Mouse (Mus musculus) cerebellum, adult 9-10 months (tissue): ENCODE results near the gene Diexf.
A peak's percentile ranks its signal among the peaks of the same experiment; 100 is the strongest.

Experiments used
- DNase-seq: peaks from one replicate; pipeline ENCODE4 v3.0.0; 2022

Gene Diexf

DNA sequence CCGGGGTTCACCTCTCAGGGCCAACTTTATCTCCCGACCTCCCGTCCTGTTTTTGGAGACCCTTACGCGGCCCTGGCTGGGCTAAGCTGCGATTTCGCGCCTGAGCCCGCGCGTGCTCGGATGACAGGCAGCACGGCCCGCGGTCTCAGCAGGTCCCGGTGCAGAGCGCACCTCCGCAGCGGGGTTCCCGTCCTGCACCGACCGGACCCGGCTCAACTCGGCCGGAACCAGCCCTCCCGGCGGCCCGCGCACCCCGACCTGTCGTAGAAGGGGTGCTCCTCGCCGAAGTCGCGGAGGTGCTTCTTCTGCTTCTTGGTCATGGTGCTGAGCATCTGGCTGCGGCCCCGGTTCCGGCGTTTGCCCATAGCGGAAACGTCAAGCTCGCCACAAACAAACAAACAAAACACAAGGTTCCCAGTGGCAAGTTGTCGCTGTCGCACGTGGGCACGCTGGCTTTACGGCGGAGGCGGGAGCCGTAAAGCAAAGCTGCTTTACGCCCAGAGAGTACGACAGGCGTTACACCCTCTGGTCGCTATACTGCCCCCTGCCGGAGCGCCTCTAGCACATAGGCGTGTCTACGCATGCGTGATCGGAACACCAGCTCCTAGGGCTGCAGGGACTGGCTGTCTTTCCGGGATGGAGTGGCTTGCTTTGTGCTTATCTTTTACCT lies at the start of gene Diexf:
Diexf (minus strand) TSS at position 487 of the 670 bp plus-strand sequence.
- peak; percentile 97 for DNase-seq

DNA sequence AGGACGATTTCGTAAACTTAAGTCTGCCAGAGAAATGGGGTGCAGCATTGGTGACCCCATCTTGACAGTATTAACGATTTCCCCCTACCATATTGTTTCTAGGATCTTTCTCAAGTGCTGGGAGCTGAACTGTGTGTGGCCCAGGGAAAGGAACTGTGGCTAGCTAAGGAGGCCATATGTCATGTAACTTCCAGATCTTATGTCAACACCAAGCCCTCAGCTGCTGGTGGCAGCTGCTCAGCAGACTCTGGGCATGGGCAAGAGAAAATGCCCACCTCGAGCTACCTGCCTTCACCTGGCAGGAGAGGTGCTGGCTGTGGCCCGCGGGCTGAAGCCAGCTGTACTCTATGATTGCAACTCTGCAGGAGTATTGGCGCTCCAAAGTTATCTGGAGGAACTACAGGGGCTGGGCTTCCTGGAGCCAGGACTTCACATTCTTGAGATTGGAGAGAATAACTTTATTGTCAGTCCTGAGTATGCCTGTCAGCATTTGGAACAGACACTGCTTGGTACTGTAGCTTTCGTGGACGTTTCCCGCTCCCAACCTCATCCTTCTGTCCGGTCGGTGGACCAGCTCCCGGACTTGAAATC lies 44.2 kb upstream of the Diexf start:
- DNase-seq = no peak

DNA sequence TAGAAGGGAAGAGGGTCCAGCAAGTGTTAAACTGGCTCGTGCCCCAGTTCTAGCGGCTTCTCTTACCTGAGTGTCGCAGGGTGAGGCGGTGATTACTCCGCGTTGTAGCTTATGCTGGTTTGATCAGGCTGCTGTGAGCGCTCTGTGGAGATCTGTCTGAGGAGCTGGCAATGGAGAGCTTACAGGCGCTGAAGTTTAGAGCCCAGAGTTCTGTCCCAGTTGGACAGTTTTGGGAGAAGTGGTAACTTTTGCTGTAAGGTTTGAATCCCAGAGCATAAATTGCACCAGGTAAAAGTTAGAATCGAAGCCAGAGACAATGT lies 43.7 kb upstream of the Diexf start:
- DNase-seq = no peak

DNA sequence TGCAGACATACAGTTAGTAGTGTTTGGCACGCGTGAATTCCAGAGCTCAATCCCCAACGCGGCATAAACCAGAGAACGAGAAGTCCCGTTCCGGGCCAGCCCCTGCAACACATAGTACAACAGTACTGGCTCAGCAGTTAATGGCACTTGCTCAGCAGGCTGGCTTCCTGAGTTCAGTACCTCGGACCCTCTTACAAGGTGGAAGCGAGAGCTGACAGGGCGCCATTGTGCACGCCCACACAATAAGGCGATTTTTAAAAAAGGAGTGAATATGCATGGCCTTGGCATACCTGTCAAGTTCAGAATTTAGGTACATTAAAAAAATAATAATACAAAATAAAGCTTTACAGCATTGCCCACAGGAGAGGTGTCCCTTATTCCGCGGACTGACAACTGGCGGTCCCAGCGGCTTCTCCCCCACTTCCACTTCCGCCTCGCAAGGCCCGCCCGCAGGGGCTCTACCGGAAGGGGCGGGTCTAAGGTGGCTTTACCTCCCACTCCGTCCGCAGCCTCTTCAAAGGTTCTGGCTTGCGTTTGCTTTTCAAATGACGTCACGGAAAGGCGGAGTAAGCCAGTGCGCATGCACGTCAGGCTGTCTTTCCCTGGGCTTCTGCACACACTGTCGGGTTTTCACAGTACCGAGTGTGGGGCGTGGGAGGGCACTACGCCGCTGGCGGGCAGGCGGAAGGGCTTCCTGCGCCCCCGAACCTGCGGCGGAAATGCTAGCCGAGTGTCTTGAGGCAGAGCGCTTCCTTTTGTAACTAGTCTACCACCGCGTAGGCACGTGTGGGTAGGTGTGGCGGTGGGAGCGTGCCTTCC lies 43.1 kb upstream of the Diexf start:
- DNase-seq = peak; percentile 97

DNA sequence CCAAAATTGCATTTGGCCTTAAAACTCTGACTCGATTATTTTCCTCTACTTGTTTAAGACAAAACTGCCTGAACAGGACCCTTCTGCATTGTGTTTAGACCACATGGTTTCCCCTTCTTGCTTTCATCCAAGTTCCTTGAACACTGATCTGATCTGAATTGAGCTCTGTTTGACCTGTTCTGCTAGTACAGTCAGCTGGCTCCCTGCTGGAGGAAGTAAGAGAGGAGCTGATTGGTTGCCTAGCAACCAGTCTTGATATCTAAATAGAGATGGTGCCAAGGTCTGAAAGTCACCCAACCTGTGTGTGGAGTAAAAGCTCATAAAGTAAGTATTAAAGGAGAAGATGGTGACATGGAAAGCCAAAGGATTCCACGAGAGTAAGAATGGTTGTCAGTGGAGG lies 39.8 kb upstream of the Diexf start:
- DNase-seq = no peak

DNA sequence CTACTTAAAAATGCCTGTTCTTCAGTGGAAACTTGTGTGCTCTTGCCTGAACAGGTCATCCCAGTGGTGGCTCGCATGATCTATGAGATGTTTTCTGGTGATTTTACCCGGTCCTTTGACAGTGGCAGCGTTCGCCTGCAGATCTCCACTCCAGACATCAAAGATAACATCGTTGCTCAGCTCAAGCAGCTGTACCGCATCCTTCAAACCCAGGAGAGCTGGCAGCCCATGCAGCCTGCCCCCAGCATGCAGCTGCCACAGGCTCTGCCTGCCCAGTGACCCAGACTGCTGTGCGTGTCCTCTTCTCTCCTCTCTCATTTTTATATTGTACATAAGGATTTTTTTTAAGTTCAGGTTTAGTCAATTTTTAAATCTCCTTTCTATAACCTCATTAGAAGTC lies 39.2 kb upstream of the Diexf start:
- DNase-seq = no peak

DNA sequence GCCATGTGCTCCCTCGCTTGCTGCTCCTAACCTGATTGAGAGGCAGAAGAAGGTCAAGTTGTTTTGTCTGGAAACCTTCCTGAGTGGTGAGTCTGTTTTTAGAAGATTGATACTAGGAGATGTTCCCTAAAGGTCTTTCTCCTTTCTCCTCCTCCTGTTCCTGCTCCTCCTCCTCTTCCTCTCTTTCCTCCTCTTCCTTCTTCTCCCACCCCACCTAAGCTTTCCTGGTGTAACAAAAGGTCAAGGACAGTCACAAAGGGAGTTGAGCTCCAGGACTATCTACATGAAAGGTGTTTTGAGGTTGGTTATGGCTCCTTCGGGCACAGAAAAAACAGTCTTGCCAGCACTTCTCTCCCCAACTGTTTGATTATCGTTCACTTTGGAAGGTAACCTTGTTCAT lies 37.7 kb upstream of the Diexf start, which contains the start of gene A130010J15Rik:
A130010J15Rik (plus strand) TSS at position 301 of the 400 bp plus-strand sequence.
- DNase-seq = no peak

DNA sequence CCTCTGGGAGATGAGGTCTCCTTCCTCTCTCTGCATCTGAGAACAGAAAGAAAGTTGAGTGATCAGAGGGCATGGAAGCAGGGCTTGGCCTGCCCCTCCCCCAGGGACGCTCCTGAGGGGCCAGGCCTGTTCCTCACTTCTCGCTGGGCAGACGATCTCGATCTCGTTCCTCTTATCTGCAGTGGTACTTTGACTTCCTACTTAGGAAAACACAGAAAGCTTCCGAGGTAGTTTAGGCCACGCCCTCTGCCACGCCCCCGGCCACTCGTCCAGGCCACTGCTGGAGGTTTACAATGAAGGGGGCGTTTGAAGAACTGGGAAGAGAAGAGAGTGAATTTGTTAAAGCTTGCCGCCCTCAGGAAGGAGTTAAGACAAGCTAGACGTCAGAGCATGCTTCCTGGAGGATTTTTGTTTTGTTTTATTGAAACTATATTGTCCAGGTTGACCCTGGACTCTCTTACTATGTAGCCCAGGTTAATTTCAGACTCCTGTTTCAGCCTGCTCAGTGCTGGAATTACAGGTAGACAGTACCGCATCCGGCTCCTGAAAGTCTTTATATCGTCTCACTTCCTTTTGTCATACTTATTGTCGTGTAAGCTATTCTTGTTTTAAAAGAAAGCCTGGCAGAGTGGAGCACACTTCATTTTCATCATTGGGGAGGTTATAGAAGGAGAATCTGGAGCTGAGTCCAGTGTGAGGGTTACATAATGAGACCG lies 30.4 kb upstream of the Diexf start:
- no peak for DNase-seq

DNA sequence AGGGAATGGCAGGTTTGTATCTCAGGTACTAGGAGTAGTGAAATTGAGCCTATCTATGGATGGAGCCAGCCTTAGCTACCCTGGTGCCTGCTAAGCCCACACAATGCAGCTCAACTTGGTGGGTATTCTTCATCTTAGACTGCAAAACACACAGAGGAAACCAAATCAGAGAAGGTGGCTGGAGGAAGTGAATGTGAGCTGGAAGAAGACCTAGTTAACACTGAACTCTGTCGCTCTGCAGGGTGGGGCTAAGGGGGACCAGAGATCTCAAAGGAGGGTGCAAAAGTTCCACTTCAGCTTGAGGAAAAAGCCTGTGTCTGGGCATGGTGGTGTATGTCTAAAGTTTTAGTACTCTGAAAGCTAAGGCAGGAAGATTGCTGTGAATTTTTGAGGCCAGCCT lies 29.5 kb upstream of the Diexf start:
- DNase-seq = no peak

DNA sequence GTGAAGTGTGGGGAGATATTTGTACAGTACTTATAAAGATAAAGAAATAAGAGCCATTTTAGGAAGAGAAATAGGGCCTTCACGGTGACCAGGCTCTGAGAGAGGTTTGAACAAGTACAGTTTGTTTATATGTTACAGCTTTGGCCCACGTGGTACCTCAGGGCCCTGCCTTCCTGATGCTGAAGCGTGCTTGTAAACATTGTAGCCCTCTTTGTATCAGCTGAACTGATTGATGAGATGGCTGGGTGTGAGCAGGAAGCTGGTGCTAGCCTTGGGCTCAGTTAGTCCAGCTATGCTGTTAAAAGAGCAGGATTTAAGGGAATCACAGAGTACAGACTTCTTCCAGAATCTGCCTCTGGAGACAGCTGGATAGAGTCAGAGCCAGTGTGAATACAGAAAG lies 29.1 kb upstream of the Diexf start:
- DNase-seq = no peak

DNA sequence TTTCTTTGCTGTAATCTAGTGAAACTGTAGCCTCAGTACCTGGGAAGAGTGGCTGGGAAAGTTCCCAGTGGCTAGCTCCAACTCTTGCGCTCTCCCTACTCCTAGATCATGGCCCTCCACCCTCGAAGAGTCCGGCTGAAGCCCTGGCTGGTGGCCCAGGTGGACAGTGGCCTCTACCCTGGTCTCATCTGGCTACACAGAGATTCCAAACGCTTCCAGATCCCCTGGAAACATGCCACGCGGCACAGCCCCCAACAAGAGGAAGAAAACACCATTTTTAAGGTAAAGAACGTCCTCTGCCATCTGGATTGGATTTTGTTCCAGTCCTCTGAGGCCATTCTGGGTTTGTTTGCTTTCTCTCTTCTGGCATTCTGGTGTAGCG lies 27.0 kb upstream of the Diexf start:
- no peak for DNase-seq

DNA sequence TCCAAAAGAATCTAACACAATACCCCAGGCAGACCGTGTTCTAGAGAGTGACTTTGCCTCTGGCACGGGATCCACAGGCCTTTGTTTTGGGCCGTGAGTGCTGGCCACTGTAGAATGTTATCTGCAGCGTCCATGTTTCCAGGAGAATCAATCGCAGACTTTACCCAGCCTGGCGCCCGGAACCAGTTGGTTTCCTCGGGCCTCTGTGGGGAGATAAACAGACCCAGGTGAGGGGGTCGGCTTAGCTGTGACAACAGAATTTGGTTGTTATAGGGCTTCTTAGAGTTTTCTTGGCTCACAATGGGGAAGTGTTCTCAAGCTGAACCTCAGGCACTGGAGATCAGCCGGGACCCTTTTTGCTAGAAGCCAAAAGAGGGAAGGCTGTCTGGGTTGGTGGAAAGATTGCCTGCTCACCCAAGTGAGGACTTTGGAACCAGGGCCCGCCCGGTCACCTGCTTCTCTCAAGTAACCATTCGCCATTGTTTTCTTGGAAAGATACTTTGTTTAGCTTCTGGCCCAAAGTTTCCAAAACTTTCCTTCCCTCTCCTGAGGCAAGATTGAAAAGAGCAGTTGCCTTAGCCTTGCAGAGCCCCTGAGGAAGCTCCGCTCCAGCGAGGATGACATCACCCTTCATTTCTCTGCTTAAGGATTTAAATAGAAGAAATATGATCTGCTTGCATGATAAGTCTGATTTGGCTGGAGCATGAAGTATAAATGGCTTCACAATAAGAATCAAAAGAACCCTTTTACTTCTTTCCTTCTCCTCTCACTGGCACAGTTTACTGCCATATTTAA lies 26.4 kb upstream of the Diexf start:
- no peak for DNase-seq

DNA sequence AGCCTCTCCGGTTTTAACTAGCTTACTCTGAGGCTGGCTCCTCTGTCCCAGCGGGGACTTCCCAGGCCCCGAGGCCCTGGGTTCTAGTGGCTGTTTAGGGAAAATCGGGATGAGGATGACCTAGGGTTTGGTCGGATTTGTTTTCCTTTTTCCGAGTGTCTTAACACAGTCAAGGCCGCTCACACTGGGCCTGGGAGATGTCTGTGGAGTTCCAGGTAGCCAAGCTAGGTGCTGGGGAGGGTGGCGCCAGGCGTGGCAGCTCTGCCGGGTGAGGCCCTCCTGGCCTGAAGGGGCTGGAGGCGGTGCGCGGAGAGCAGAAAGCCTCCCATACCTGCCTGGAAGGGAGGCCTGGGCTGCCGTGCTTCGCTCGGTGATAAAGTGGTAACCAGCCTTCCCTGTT lies 23.5 kb upstream of the Diexf start:
- no peak for DNase-seq

DNA sequence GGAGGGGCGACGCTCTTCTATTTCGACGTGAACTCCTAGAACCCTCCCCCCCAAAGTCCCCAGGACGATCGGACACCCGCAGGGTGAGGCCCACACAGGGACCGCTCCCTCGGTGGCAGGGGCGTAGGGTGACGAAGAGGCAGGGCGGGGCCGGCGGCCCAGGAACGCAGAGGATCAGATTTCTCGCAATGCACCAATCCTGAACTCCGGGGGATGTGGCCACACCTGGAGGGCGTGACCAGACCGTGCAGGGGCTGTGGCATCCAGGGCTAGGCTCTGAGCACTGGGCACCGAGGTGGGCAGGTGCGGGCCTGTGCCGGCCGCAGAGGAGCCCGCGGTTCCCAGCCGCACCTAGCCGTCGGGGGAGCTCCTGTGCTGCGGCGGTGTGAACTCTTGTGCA lies 22.8 kb upstream of the Diexf start, which contains the start of gene Irf6:
Irf6 (plus strand) TSS at position 240 of the 400 bp plus-strand sequence.
- DNase-seq = no peak

DNA sequence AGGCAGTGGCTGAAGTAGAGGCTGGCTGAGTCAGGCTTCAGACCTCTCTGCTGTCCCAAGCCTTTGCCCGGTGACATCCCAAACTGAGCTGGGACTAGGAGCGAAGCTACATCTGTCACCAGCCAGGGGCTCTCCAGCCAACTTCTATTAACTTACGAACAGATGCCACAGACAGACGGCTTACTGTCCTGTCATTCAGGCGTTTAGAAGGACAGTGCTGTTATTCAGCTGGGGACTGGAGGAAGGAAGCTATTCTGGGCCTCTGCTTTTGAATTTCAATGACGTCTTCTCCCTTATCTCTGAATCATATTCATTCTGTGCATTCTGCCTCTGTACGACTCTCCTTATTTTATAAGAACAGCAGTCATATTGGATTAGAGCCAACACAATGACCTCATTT lies 21.1 kb upstream of the Diexf start:
- no peak for DNase-seq

DNA sequence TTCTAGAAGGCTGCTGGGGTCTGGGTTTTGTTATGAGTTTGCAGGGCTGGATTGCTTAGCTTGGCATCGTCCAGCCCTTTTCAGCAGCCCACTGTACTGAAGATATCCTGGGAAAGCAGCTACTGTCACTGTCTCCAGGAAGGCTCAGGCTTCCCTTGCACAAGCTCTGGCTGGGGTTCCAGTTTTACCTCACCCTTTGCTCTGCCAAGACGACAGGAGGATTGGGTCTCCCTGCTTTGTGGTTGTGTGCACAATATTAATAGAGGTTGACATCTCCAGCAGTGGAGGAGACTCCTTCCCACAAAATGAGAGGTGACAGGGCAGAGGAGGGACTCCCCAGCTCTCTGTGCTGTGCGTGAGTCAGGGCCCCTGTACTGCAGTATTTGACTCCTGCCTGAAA lies 19.2 kb upstream of the Diexf start:
- no peak for DNase-seq

DNA sequence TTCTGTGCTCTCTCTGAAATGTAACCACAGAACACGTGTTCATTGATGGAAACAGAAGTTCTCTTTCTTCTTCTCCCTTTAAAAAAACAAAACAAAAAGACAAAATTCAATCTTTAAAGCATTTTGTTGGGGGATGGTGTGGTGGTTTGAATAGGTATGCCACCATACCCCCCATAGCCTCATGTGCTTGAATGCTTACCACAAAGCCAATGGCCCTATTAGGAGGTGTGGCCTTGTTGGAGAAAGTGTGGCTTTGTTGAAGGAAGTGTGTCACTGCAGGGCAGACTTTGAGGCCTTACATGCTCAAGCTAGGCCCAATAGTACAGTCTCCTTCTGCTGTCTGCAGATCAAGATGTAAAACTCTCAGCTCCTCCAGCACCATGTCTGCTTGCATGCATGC lies 16.3 kb upstream of the Diexf start:
- no peak for DNase-seq

DNA sequence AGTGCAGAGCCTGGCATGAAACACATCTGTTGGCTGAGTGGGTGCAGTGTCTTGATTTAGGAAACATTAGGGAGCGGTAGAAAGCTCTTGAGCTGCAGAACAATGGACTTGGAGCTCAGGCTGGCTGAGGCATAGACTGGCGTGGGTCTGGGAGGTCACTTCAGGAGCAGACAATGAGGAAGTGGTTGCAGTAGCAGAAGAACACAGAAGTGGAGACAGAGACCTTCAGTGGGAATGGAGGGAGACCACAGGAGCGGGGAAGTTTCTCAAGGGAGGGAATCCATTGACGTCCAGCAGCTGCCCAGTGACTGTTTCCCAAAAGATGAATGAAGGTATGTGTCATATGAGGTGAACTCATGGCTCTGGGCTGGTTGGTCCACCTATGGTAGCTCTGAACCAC lies 15.0 kb upstream of the Diexf start:
- no peak for DNase-seq

DNA sequence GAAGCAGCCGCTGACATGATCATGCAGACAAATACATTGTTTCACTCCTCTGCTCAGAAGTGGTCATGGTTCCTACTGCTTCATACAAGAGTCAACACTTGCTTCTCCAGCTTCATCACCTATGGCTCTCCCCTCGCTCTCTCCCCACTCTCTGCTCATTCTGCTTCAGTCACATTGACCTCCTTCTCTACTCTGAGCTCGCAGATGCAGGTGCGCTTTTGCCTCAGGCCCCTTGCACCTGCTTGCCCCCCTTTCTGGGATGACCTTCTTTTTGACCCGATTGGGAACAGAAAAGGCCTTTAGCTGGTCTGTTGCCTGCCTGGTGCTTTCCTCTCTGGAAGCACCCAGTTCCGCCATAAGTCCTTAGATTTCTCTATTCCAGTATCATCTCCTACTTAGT lies 14.4 kb upstream of the Diexf start:
- DNase-seq = no peak

DNA sequence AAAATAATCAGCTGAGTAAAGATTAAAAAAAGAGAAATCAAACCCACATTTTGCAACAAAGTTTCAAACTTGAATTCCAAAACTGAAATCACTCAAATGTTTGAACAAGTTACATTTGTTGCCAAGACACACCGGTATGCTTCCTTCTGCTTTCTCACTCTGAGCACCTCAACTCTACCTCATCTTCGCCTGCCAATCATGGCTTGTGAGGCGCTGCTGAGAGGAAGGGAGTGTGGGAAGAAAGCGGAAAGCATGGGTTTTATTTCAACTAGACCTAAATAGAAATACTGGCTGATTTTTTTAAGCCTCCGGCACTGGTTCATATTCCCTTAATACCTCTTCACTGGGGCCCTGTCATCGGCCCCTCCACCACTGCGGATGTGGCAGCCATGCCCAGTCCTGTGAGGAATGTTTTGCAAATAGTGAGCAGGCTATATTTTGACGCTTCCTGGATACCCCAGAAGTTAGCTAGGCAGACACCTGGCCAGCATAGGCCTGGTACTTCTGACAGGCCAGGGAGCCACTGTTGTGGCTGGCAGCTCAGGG lies 12.5 kb upstream of the Diexf start:
- no peak for DNase-seq

DNA sequence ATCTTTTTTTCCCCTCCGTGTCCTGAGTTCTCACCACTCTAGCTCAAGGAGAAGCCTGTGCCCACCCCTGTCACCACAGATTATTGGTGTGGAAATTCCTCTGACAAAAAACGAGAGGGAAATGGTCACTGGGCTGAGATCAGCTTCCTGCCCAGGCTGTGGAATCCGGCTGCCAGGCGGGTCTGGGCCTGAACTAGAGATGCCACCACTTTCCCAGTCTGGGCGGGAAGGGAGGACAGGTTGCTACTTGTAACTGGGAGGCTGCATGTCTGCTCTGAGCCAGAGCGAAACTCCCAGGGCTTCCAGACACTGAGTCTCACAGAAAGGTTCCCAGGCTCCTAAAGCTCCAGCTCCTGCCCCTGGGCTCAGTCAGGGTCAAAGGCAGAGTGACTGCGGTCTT lies 11.0 kb upstream of the Diexf start:
- no peak for DNase-seq

DNA sequence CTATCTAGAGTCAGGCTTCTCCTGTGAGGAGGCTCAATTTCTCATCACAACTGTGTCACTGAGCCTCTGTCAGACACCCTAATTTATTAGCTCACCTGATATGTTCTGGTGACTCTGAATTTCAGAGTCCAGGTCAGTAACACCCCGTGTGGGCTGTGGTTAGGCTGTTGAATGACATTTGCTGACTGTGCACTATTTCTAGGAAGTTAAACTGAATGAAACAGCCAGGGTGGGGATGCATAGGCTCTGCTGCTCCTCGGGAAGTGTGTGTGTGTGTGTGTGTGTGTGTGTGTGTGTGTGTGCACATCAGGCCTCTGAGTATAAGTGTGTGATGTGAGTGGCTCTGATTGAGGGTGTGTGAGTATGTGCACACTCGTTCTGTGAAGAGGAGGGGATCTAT lies 8.6 kb upstream of the Diexf start:
- no peak for DNase-seq

DNA sequence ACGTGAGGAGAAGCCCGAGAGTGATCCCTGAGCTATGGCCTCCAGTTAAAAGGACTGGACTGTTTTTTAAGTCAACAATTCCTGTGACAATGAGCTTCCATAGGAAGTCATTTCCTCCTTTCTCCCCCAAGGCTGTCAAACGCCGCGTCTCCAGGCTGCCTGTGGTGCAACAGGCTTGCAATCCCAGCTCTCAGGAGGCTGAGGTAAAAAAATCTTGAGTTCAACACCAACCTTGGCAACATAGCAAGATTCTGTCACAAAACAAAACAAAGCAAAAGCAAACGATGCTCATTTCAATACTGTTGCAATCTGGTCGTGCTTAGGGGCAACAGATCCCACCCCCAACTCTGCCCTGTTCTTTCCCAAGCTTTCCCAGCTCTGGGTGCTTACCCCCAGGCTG lies 8.0 kb upstream of the Diexf start:
- DNase-seq = no peak
